Mouse (Mus musculus): ENCODE measurements around the gene Mpz.
"Not testable (repeated sequence)": the region's sequence is repeated elsewhere in the genome, so short reads cannot be mapped to it uniquely, and the experiment has no call there.

Mpz gene

GRCm38 (mm10) chr1:171129251-171129650, 21.3 kb upstream of the Mpz start:
- in situ Hi-C loops (cut with MboI, MseI) = no loop called here

- in situ Hi-C loops (cut with MboI, MseI) = no loop called here
Observed at GRCm38 (mm10) chr1:171130971-171131370, 19.5 kb upstream of the Mpz start.

GRCm38 (mm10) chr1:171135600-171135999, 14.9 kb upstream of the Mpz start:
- in situ Hi-C loops (cut with MboI, MseI) = no loop called here

GRCm38 (mm10) chr1:171137486-171138155, 12.9 kb upstream of the Mpz start:
- in situ Hi-C loops (cut with MboI, MseI) = not testable (repeated sequence)

GRCm38 (mm10) chr1:171142981-171143380, 7.5 kb upstream of the Mpz start:
- in situ Hi-C loops (cut with MboI, MseI) = not testable (repeated sequence)

- in situ Hi-C loops (cut with MboI, MseI) = no loop called here
Observed at GRCm38 (mm10) chr1:171150838-171151391, 404 bp downstream of the Mpz start.

- in situ Hi-C loops (cut with MboI, MseI) = no loop called here
Observed at GRCm38 (mm10) chr1:171151966-171152365, 1.5 kb downstream of the Mpz start.

- in situ Hi-C loops (cut with MboI, MseI) = no loop called here
Observed at GRCm38 (mm10) chr1:171156644-171157043, 6.1 kb downstream of the Mpz start.

- in situ Hi-C loops (cut with MboI, MseI) = no loop called here
Observed at GRCm38 (mm10) chr1:171157965-171158364, 7.5 kb downstream of the Mpz start.

- in situ Hi-C loops (cut with MboI, MseI) = no loop called here
Observed at GRCm38 (mm10) chr1:171159485-171159975, 9.0 kb downstream of the Mpz start.

GRCm38 (mm10) chr1:171162526-171162925, 12.0 kb downstream of the Mpz start:
- in situ Hi-C loops (cut with MboI, MseI) = no loop called here

- in situ Hi-C loops (cut with MboI, MseI) = no loop called here
Observed at GRCm38 (mm10) chr1:171164258-171164657, 13.7 kb downstream of the Mpz start.

GRCm38 (mm10) chr1:171165629-171166345, 15.3 kb downstream of the Mpz start:
- in situ Hi-C loops (cut with MboI, MseI) = no loop called here

- in situ Hi-C loops (cut with MboI, MseI) = no loop called here
Observed at GRCm38 (mm10) chr1:171168906-171169305, 18.4 kb downstream of the Mpz start.

- in situ Hi-C loops (cut with MboI, MseI) = no loop called here
Observed at GRCm38 (mm10) chr1:171169913-171170312, 19.4 kb downstream of the Mpz start.

- in situ Hi-C loops (cut with MboI, MseI) = no loop called here
Observed at GRCm38 (mm10) chr1:171171138-171171537, 20.6 kb downstream of the Mpz start.

- in situ Hi-C loops (cut with MboI, MseI) = no loop called here
Observed at GRCm38 (mm10) chr1:171172779-171173178, 22.3 kb downstream of the Mpz start.

- in situ Hi-C loops (cut with MboI, MseI) = no loop called here
Observed at GRCm38 (mm10) chr1:171179487-171180171, 29.1 kb downstream of the Mpz start.

- in situ Hi-C loops (cut with MboI, MseI) = no loop called here
Observed at GRCm38 (mm10) chr1:171183025-171183424, 32.5 kb downstream of the Mpz start.

GRCm38 (mm10) chr1:171183620-171184019, 33.1 kb downstream of the Mpz start:
- in situ Hi-C loops (cut with MboI, MseI) = no loop called here

- in situ Hi-C loops (cut with MboI, MseI) = no loop called here
Observed at GRCm38 (mm10) chr1:171184314-171184713, 33.8 kb downstream of the Mpz start.

- in situ Hi-C loops (cut with MboI, MseI) = no loop called here
Observed at GRCm38 (mm10) chr1:171185655-171186054, 35.1 kb downstream of the Mpz start.
